Mouse (Mus musculus) stomach, postnatal 0 days (tissue): ENCODE measurements around the gene Frmd4b.

Source experiments
- CTCF ChIP-seq: IDR thresholded peaks from 2 replicates; pipeline ENCODE4 v1.5.1; 2016; ENCODE audit warnings: antibody characterized with exemption, low read depth, mild to moderate bottlenecking, moderate library complexity
- EP300 ChIP-seq: optimal IDR thresholded peaks from 2 replicates; pipeline ENCODE3; 2016; ENCODE audit warnings: antibody characterized with exemption

- TF ChIP-seq EP300 (no peak), CTCF (no peak)
Observed at GRCm38 (mm10) chr6:97265705-97266104, 351.6 kb downstream of the Frmd4b start.
